Mouse (Mus musculus) small intestine, adult 2 months (tissue): ENCODE data around the gene Fbn1.

Experiments
- CTCF ChIP-seq: fragments of 200-500 bp; IDR thresholded peaks from 2 replicates; pipeline ENCODE4 v1.5.1; 2012; ENCODE audit warnings: low read depth, mild to moderate bottlenecking, control low read depth, inconsistent platforms, low read length, moderate library complexity, mixed read lengths; ENCODE audit not compliant: insufficient replicate concordance, insufficient read length; ENCODE audit errors: extremely low read depth
- POLR2A ChIP-seq: fragments of 200-500 bp; IDR thresholded peaks from 2 replicates; pipeline ENCODE4 v1.6.1; 2012; ENCODE audit warnings: low read depth, mild to moderate bottlenecking, control low read depth, inconsistent platforms, low read length, moderate library complexity

DNA sequence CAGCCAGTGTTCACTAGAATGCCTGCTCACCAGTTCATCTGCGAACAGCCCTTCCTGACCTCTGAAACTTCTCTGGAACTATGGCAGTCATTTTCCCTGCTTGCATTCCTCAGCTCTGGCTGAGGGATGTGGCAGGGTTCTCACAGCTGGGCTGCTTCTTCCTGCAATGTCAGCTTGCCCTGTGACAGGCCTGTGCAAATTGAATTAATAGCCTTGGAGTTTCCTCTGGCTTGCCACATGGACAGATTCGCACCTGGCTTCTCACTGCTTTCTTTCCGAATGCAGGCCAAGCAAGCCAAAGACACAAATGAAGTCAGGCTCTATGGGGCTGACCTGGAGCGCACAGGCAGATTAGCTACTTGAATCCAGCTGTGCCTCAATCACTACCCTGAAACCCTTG, 184.4 kb downstream of the Fbn1 start:
- no peak for TF ChIP-seq POLR2A
- no peak for TF ChIP-seq CTCF
